Mouse (Mus musculus) liver, adult 2 months (tissue): ENCODE results near the gene Sgsm1. TPM values are rescaled to one million over a fixed set of nuclear protein-coding genes. Genes with fewer than 3 reads are reported as not detected.
A peak's percentile ranks its signal among the peaks of the same experiment; 100 is the strongest.

Experiments used
- DNase-seq: peaks from one replicate; pipeline ENCODE4 v3.0.0-alpha.2; 2011; ENCODE audit warnings: low read depth, low spot score; ENCODE audit errors: extremely low read depth
- H3K27ac ChIP-seq: fragments of 200-500 bp; replicated peaks from 2 replicates; pipeline ENCODE4 v1.5.1; 2012; ENCODE audit warnings: low read depth, mild to moderate bottlenecking, control low read depth, inconsistent platforms, low read length; ENCODE audit not compliant: insufficient read depth
- H3K27me3 ChIP-seq: fragments of 200-500 bp; 2 replicates; pipeline ENCODE4 v1.6.1; 2012; ENCODE audit warnings: mild to moderate bottlenecking, moderate library complexity, low read length, inconsistent platforms; ENCODE audit not compliant: control insufficient read depth, insufficient read depth
- H3K36me3 ChIP-seq: fragments of 200-500 bp; 2 replicates; pipeline ENCODE4 v1.6.1; 2012; ENCODE audit warnings: low read length, inconsistent platforms; ENCODE audit not compliant: control insufficient read depth, insufficient read depth
- H3K4me1 ChIP-seq: fragments of 200-500 bp; 2 replicates; pipeline ENCODE4 v1.6.1; 2011; ENCODE audit warnings: low read length; ENCODE audit not compliant: control insufficient read depth, insufficient read depth
- H3K4me3 ChIP-seq: fragments of 200-500 bp; 2 replicates; pipeline ENCODE4 v1.5.1; 2011; ENCODE audit warnings: low read depth, mild to moderate bottlenecking, control low read depth, low read length, moderate library complexity; ENCODE audit not compliant: insufficient read depth
- H3K79me2 ChIP-seq: fragments of 200-500 bp; 2 replicates; pipeline ENCODE4 v1.6.1; 2012; ENCODE audit warnings: inconsistent platforms, mild to moderate bottlenecking, low read length, moderate library complexity; ENCODE audit not compliant: control insufficient read depth, insufficient read depth
- H3K9ac ChIP-seq: fragments of 200-500 bp; 2 replicates; pipeline ENCODE4 v1.6.1; 2012; ENCODE audit warnings: low read depth, mild to moderate bottlenecking, control low read depth, inconsistent platforms, low read length
- CTCF ChIP-seq: fragments of 200-500 bp; IDR thresholded peaks from 2 replicates; pipeline ENCODE4 v1.5.1; 2011; ENCODE audit warnings: low read depth, low read length, control low read depth
- POLR2A ChIP-seq: fragments of 200-500 bp; IDR thresholded peaks from 2 replicates; pipeline ENCODE4 v1.6.1; 2011; ENCODE audit warnings: low read length, control low read depth; ENCODE audit not compliant: insufficient read depth; ENCODE audit errors: extremely low read depth
- WGBS: fragments of 180-500 bp; shearing (Covaris S2); methylation state at CpG from one replicate; pipeline ENCODE4 v1.1.7; 2018; 5-methylcytosine and 5-hydroxymethylcytosine counted together
- polyA plus RNA-seq: library from polyadenylated mRNA; depleted of rRNA; stranded (reverse); fragments of >200 nt; gene quantifications from 2 replicates; pipeline ENCODE4 v1.2.3, GENCODE M21; 2012
- total RNA-seq: library from RNA; depleted of rRNA; stranded (reverse); fragments of >200 nt; gene quantifications from 2 replicates; pipeline ENCODE4 v1.2.3, GENCODE M21; 2014

The Sgsm1 gene
- total and polyA plus RNA-seq, 2 experiments, result 1.5 to 5.1 TPM

- H3K27me3 ChIP-seq, result no peaks in the 10 kb centered on the region
- TF ChIP-seq POLR2A, result no peak
- TF ChIP-seq CTCF, result no peak
- no peak overlapping the region for H3K27ac ChIP-seq
- H3K79me2 ChIP-seq, result no peaks in the 10 kb centered on the region
- WGBS, result 57% methylated on average over 9 of the region's 9 CpGs
- DNase-seq, result no peak
- H3K9ac ChIP-seq, result no peak overlapping the region
- H3K4me3 ChIP-seq, result no peak overlapping the region
- H3K36me3 ChIP-seq, result no peaks in the 10 kb centered on the region
- no peaks in the 10 kb centered on the region for H3K4me1 ChIP-seq
Measured at GRCm38 (mm10) chr5:113299433-113299832, 11.2 kb downstream of the Sgsm1 start.

GRCm38 (mm10) chr5:113298826-113299225 is 11.8 kb downstream of the Sgsm1 start:
- WGBS, result 78% methylated on average over 6 of the region's 6 CpGs
- Histone ChIP-seq H3K79me2 (no peaks in the 10 kb centered on the region), H3K27me3 (no peaks in the 10 kb centered on the region), H3K27ac (no peak overlapping the region), H3K36me3 (no peaks in the 10 kb centered on the region), H3K4me3 (no peak overlapping the region), H3K4me1 (no peaks in the 10 kb centered on the region), H3K9ac (no peak overlapping the region)
- TF ChIP-seq POLR2A, result no peak
- TF ChIP-seq CTCF, result no peak
- no peak for DNase-seq

DNA sequence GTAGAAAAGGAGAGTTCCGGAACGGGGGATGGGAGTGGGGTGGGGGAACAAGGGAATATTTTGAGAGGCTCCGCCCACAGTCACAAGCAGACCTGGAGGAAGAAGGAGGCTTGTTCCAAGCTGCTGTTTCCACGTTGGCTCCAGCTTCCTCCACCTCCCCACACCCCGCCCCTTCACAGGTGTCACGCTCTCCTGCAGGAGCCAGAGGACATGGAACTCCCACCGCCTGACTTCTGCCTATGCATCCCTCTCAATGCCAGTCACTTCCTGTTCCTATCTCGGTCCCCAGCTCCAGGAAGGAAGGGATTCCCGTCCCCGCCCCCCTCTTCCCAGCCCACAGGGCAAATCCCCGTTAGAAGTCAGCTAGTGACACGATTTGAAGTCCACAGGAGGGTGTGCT is 12.5 kb downstream of the Sgsm1 start:
- TF ChIP-seq CTCF, result no peak
- TF ChIP-seq POLR2A, result no peak
- WGBS, result 39% methylated on average over 12 of the region's 12 CpGs
- DNase-seq, result no peak

DNA sequence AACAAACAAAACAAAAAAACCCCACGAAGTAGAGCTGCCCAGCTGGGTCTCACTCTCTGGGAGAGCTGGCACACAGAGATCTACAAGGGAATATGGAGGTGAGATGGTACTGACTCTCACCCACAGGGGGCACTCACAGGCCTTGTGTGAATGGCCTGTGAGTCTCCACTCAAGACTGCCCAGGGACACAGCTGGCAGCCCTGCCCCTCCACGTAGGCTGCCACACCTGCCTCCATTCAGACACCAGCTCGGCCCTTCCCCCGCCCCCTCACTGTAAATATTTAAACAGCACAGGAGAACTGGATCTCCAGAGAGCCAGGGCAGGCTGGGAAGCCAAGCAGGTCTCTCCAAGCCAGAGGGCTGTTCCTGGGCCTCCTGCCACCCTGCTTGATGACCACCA is 14.8 kb downstream of the Sgsm1 start:
- TF ChIP-seq POLR2A (no peak), CTCF (peak; percentile 69)
- Histone ChIP-seq H3K27ac (no peak overlapping the region), H3K9ac (no peak overlapping the region), H3K27me3 (no peaks in the 10 kb centered on the region), H3K36me3 (no peaks in the 10 kb centered on the region), H3K79me2 (no peaks in the 10 kb centered on the region), H3K4me3 (no peak overlapping the region), H3K4me1 (no peaks in the 10 kb centered on the region)
- DNase-seq, result peak; percentile 64
- WGBS, result 16% methylated on average over 4 of the region's 4 CpGs

More for the DNA sequence above, 12.5 kb downstream of the Sgsm1 start:
- no peak overlapping the region for H3K27ac ChIP-seq
- no peak overlapping the region for H3K9ac ChIP-seq
- H3K36me3 ChIP-seq, result no peaks in the 10 kb centered on the region
- H3K27me3 ChIP-seq, result no peaks in the 10 kb centered on the region
- no peak overlapping the region for H3K4me3 ChIP-seq
- no peaks in the 10 kb centered on the region for H3K4me1 ChIP-seq
- no peaks in the 10 kb centered on the region for H3K79me2 ChIP-seq

DNA sequence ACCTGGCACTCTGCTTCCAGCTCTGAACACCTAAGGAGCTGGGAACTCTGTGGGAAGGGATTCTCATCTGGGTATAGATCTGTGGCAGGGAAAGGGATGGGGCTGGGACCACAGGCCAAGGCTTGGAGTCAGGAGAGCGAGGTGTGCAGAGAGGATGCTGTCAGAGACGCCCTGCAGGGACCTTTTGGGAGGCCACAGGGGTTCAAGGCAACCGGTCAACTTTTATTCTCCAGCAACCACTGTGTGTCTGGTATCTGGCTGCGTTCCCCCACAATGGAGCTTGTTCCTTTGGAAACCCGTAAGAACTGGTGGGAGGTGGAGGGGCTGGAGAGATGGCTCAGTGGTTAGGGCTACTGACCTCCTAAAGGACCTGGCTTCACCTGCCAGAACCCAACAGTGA is 16.0 kb downstream of the Sgsm1 start:
- Histone ChIP-seq H3K9ac (no peak overlapping the region), H3K36me3 (no peaks in the 10 kb centered on the region), H3K27ac (no peak overlapping the region), H3K79me2 (no peaks in the 10 kb centered on the region), H3K27me3 (no peaks in the 10 kb centered on the region), H3K4me1 (no peaks in the 10 kb centered on the region), H3K4me3 (no peak overlapping the region)
- no peak for DNase-seq
- 89% methylated on average over 5 of the region's 5 CpGs for WGBS
- TF ChIP-seq POLR2A, result no peak
- no peak for TF ChIP-seq CTCF

GRCm38 (mm10) chr5:113293446-113293845 is 17.1 kb downstream of the Sgsm1 start:
- no peaks in the 10 kb centered on the region for H3K36me3 ChIP-seq
- DNase-seq, result no peak
- 0 out of 2 replicates have a peak, but pooled peaks cover 4% of the 10 kb centered on the region for H3K27me3 ChIP-seq
- no peak overlapping the region for H3K4me3 ChIP-seq
- no peak overlapping the region for H3K9ac ChIP-seq
- TF ChIP-seq CTCF (no peak), POLR2A (no peak)
- no peaks in the 10 kb centered on the region for H3K79me2 ChIP-seq
- no peaks in the 10 kb centered on the region for H3K4me1 ChIP-seq
- no peak overlapping the region for H3K27ac ChIP-seq
- WGBS, result 65% methylated on average over 4 of the region's 4 CpGs
